Mouse (Mus musculus) CH12.LX (cell line): ENCODE measurements around the gene Pde4d.

Experiments used
- CTCF ChIP-seq, 2 experiments: IDR thresholded peaks in 1 of 2; conservative IDR thresholded peaks in 1 of 2; 2 replicates each; pipeline ENCODE4 v1.5.1; 2011 to 2012; ENCODE audit warnings: low read depth in 2 of 2, low read length in 2 of 2, improper control_type of control experiment in 1 of 2, inconsistent platforms in 1 of 2, mild to moderate bottlenecking in 1 of 2, moderate library complexity in 1 of 2
- E2F4 ChIP-seq: IDR thresholded peaks from 2 replicates; pipeline ENCODE4 v1.6.1; 2011; ENCODE audit warnings: low read depth, low read length, improper control_type of control experiment; ENCODE audit not compliant: insufficient replicate concordance
- EP300 ChIP-seq: IDR thresholded peaks from 2 replicates; pipeline ENCODE4 v1.6.1; 2011; ENCODE audit warnings: low read length, improper control_type of control experiment
- JUND ChIP-seq: conservative IDR thresholded peaks from 2 replicates; pipeline ENCODE4 v1.6.1; 2011; ENCODE audit warnings: low read depth, low read length, improper control_type of control experiment
- MEF2A ChIP-seq: IDR thresholded peaks from 2 replicates; pipeline ENCODE4 v1.6.1; 2014; ENCODE audit warnings: low read depth, mild to moderate bottlenecking, inconsistent platforms, low read length, improper control_type of control experiment, borderline replicate concordance
- NELFE ChIP-seq: IDR thresholded peaks from 2 replicates; pipeline ENCODE4 v1.6.1; 2011; ENCODE audit warnings: low read depth, low read length, improper control_type of control experiment
- POLR2A ChIP-seq: IDR thresholded peaks from 2 replicates; pipeline ENCODE4 v1.6.1; 2011; ENCODE audit warnings: low read depth, mild to moderate bottlenecking, improper control_type of control experiment, low read length
- RAD21 ChIP-seq: IDR thresholded peaks from 2 replicates; pipeline ENCODE4 v1.6.1; 2011; ENCODE audit warnings: low read depth, mild to moderate bottlenecking, low read length, improper control_type of control experiment, moderate library complexity

DNA sequence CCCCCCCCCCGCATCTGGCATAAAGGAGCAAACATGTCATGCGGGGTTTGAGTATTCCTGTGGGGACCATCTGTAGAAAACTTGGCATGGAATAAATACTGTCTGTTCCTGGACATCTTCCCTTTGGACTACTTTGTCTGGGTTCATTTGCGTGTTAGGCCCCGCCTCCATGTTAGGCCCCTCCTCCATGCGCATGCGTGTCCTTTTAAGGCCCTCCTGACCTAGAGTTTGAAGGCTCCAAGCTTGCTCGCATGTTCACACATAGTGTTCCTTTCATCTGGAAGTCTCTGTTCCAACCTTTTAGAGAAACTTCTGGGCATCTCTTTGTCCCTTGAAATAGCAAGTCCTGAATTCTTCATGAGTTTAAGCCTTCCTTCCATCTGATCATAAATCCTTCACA is 1359.2 kb downstream of the Pde4d start:
- TF ChIP-seq POLR2A (no peak), E2F4 (no peak), MEF2A (no peak), JUND (no peak), CTCF (conservative IDR thresholded peaks at IDR 0.05 in 1 of 2, IDR thresholded peaks at IDR 0.05 in 1 of 2; ENCODE audit: low read depth in 2 of 2, low read length in 2 of 2) (no peak), EP300 (no peak), NELFE (no peak), RAD21 (no peak)
